Mouse (Mus musculus): ENCODE results near the gene Dock8.

GRCm38 (mm10) chr19:25041209-25041608 is 41.9 kb downstream of the Dock8 start:
- TF ChIP-seq POLR2A (IDR thresholded peaks at IDR 0.05; ENCODE audit: low read depth, low read length) = no peak
- TF ChIP-seq CTCF (conservative IDR thresholded peaks at IDR 0.05; ENCODE audit: insufficient read depth, insufficient read length, low read depth, low read length) = no peak
